ENCODE assay signal across 8 mouse cellular contexts in the genomic region with DNA sequence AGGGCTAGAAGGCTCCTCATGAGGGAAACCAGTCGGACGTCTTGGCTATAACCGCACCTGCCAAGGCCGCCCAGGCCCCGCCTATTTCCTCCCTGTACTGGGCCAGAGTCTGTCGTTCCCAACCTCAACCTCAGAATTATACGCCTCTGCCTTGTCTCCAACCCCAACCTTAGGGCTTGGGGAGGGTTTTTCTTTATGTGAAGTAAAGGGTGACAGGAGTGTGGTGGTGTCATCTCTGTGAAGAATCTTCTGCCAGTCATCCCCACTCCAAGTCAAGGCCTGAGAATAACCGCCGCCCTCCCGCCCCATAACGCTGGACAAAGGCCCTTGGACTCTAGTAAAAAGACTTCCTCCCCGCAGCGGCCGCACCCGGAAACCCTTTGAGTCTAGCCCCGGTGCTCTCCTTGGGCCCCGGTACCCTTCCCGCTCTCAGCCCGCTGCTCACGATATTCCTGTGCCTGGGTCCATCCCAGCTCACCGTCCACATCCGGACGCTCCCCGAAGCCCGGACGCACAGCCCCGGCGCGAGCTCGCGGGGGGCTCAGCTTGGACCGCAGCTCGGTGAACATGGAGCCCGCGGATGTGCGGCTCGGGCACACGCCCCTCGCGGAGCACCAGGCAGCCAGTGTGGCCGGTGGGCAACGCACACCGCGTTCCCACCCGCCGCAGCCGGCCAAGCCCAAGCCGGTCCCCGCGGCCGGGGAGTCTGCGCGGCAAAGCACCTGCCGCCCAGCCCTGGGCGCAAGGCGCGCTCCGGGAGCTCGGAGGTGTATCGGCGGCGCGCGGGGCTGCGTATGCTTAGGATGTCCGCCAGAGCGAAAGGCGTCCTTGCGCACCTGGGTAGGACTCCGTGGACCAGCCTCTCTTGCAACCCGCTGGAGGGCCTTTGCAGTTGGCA. TPM values are rescaled to one million over a fixed set of nuclear protein-coding genes. Genes with fewer than 3 reads are reported as not detected.
DNase-seq lines count a peak whose midpoint lies in the region; ATAC-seq lines count a peak whose summit lies in the region.

Samd10 (minus strand) TSS at position 759 of the 898 bp plus-strand sequence.

- no peaks in the 10 kb centered on the region for H3K9me3 ChIP-seq in forebrain, embryonic 15.5 days
- H3K9me3 ChIP-seq in intestine, embryonic 14.5 days (ENCODE audit: control insufficient read depth, low read length): no peaks in the 10 kb centered on the region
- no peaks in the 10 kb centered on the region for H3K9me3 ChIP-seq in megakaryocyte, embryonic 14.5 days

- 1% methylated on average over 71 of the region's 71 CpGs for WGBS in forebrain, embryonic 15.5 days
- 3% methylated on average over 71 of the region's 71 CpGs for WGBS in intestine, embryonic 14.5 days

- H3K27ac ChIP-seq in brown adipose tissue, adult 24 weeks (replicated peaks; ENCODE audit: low read depth, low read length): peak within 1 kb of the TSS; percentile 48
- H3K27ac ChIP-seq in forebrain, embryonic 15.5 days (replicated peaks): peak within 1 kb of the TSS; percentile 90
- H3K27ac ChIP-seq in intestine, embryonic 14.5 days (ENCODE audit: low read depth): peak within 1 kb of the TSS; percentile 68

- peak within 1 kb of the TSS; percentile 74 for H3K4me2 ChIP-seq in forebrain, embryonic 15.5 days (replicated peaks)
- peak within 1 kb of the TSS; percentile 62 for H3K4me2 ChIP-seq in intestine, embryonic 14.5 days (ENCODE audit: low read length)

- peak within 1 kb of the TSS; percentile 65 for H3K4me3 ChIP-seq in brown adipose tissue, adult 24 weeks (ENCODE audit: insufficient read depth, low read depth, low read length)
- H3K4me3 ChIP-seq in forebrain, embryonic 15.5 days: peak within 1 kb of the TSS; percentile 85
- peak within 1 kb of the TSS; percentile 49 for H3K4me3 ChIP-seq in intestine, embryonic 14.5 days (ENCODE audit: low read depth, low read length)
- peak within 1 kb of the TSS; percentile 99 for H3K4me3 ChIP-seq in megakaryocyte, embryonic 14.5 days (replicated peaks)

- peak within 1 kb of the TSS; percentile 94 for H3K9ac ChIP-seq in forebrain, embryonic 15.5 days (replicated peaks)
- H3K9ac ChIP-seq in intestine, embryonic 14.5 days (ENCODE audit: low read length): peak within 1 kb of the TSS; percentile 56

- H3K4me1 ChIP-seq in brown adipose tissue, adult 24 weeks (ENCODE audit: control insufficient read depth, insufficient read depth, insufficient read length, low read length): no peaks in the 10 kb centered on the region
- peaks cover 44% of the 10 kb centered on the region for H3K4me1 ChIP-seq in forebrain, embryonic 15.5 days
- peaks cover 23% of the 10 kb centered on the region for H3K4me1 ChIP-seq in intestine, embryonic 14.5 days (replicated peaks; ENCODE audit: control insufficient read depth, insufficient read depth, low read length)
- peaks cover 74% of the 10 kb centered on the region for H3K4me1 ChIP-seq in megakaryocyte, embryonic 14.5 days

- peak; percentile 40 for DNase-seq in gastrocnemius, adult 18-20 months (ENCODE audit: low spot score)
- no peak for DNase-seq in gastrocnemius, postnatal 14 days
- DNase-seq in intestine, embryonic 14.5 days (ENCODE audit: low spot score): peak; percentile 78
- DNase-seq in left cerebral cortex, postnatal 25 days (ENCODE audit: low spot score in 2 of 2): peak; percentile 70 to 79
- DNase-seq in right cerebral cortex, postnatal 25 days: peak; percentile 84

- ATAC-seq in forebrain, embryonic 15.5 days (replicated peaks): peak; percentile 31
- peak; percentile 41 for ATAC-seq in intestine, embryonic 14.5 days (replicated peaks; ENCODE audit: low FRiP score, low TSS enrichment, low read depth)

- peaks cover 4% of the 10 kb centered on the region; the same call in 1 of the 2 replicates for H3K36me3 ChIP-seq in forebrain, embryonic 15.5 days
- no peaks in the 10 kb centered on the region for H3K36me3 ChIP-seq in intestine, embryonic 14.5 days (ENCODE audit: control insufficient read depth, insufficient read depth, low read length)
- no peaks in the 10 kb centered on the region for H3K36me3 ChIP-seq in megakaryocyte, embryonic 14.5 days (replicated peaks; ENCODE audit: low read length)

- no peaks in the 10 kb centered on the region for H3K27me3 ChIP-seq in forebrain, embryonic 15.5 days
- H3K27me3 ChIP-seq in intestine, embryonic 14.5 days (replicated peaks; ENCODE audit: control insufficient read depth, insufficient read depth, low read length): peaks cover 4% of the 10 kb centered on the region; the same call in 1 of the 2 replicates
- no peaks in the 10 kb centered on the region for H3K27me3 ChIP-seq in megakaryocyte, embryonic 14.5 days (replicated peaks)

- intact Hi-C loops in gastrocnemius, postnatal 14 days (cut with DNase I; ENCODE audit: low total_unique reads): loop anchor here (5.0 kb wide), 1 partner anchor 206 kb away; no protein-coding TSS in a partner anchor
- intact Hi-C loops in left cerebral cortex, postnatal 25 days (cut with DNase I): no loop called here

RNA-seq across cellular contexts. Expression of gene Samd10, which starts in this region (rescaled TPM):
- total RNA-seq in gastrocnemius, adult 18-20 months (2021): 1 to 10 TPM; 1.3 to 3.2 TPM
- under 1 TPM; 0.78 to 0.84 TPM for total RNA-seq in gastrocnemius, postnatal 14 days (2021)
- polyA plus RNA-seq in brown adipose tissue, adult 24 weeks (2012; ENCODE audit: insufficient read depth, insufficient read length, missing spikeins): 0.63 and 1.6 TPM in 2 replicates
- 110 and 112 TPM in 2 replicates for polyA plus RNA-seq in forebrain, embryonic 15.5 days (2015; fragmentation: Nextera tagmentation; extraction: Ambion mirVana)
- polyA plus RNA-seq in intestine, embryonic 14.5 days (2014; fragmentation: Nextera tagmentation; extraction: Ambion mirVana): 25.4 and 26.4 TPM in 2 replicates
- total RNA-seq in left cerebral cortex, postnatal 25 days (2021): 10 to 100 TPM; 19.4 to 20.2 TPM
- polyA plus RNA-seq in megakaryocyte, embryonic 14.5 days (2012; ENCODE audit: insufficient read depth, low replicate concordance): 1.0 and 2.9 TPM in 2 replicates

Comparison
In these comparisons a context has a peak if more than half of its experiments do, and no peak if none do; other contexts are left out.
1. RNA of gene Samd10 (total RNA-seq): 19.4 to 20.2 TPM in left cerebral cortex, postnatal 25 days; 1.3 to 3.2 TPM in gastrocnemius, adult 18-20 months and 0.78 to 0.84 TPM in gastrocnemius, postnatal 14 days; every median in the first group is over 4 times any median in the second.
2. H3K4me3 ChIP-seq: peak in every context shown above with its lines; median percentile 99 in megakaryocyte, embryonic 14.5 days; 85 in forebrain, embryonic 15.5 days; 65 in brown adipose tissue, adult 24 weeks; 49 in intestine, embryonic 14.5 days.
3. Peak in every context shown above with its lines, with median percentiles within 50 percentile points of each other: H3K27ac ChIP-seq.